Mouse (Mus musculus) subcutaneous adipose tissue, adult 2 months (tissue): Measurements from ENCODE around the gene Galnt9. TPM values are rescaled to one million over a fixed set of nuclear protein-coding genes. Genes with fewer than 3 reads are reported as not detected.

Experiments used
- polyA plus RNA-seq: library from polyadenylated mRNA; depleted of rRNA; stranded (reverse); fragments of >200 nt; gene quantifications from 2 replicates; pipeline ENCODE4 v1.2.3, GENCODE M21; 2012; ENCODE audit warnings: low replicate concordance; rRNA removed

Galnt9 gene
- 0.52 and 0.59 TPM in 2 replicates for polyA plus RNA-seq

GRCm38 (mm10) chr5:110543951-110544690 is at the start of gene Galnt9:
Gene Galnt9 (plus strand): TSS chr5:110544355.

GRCm38 (mm10) chr5:110652719-110653648 is 108.8 kb downstream of the Galnt9 start, which contains the start of the genes Noc4l and Ddx51:
Gene Noc4l (minus strand): TSS chr5:110653417.
Gene Ddx51 (plus strand): TSS chr5:110653451.

Other genes starting within 250 kb of the Galnt9 start
- gene P2rx2, start 201.1 kb upstream of the Galnt9 start, polyA plus RNA-seq: 0.46 and 4.0 TPM in 2 replicates
- gene Lrcol1, start 199.6 kb upstream of the Galnt9 start, polyA plus RNA-seq: 0.18 TPM in 1 of 2 replicates, not detected in the other
- 25.8 and 48.2 TPM in 2 replicates for gene Fbrsl1, start 95.9 kb upstream of the Galnt9 start, polyA plus RNA-seq
- 27.6 and 70.1 TPM in 2 replicates for gene Noc4l, start 109.1 kb downstream of the Galnt9 start, polyA plus RNA-seq
- 12.5 and 32.0 TPM in 2 replicates for gene Ddx51, start 109.1 kb downstream of the Galnt9 start, polyA plus RNA-seq
- gene Ep400, start 226.4 kb downstream of the Galnt9 start, polyA plus RNA-seq: 24.2 and 72.2 TPM in 2 replicates
- 28.3 and 37.5 TPM in 2 replicates for gene Pus1, start 236.3 kb downstream of the Galnt9 start, polyA plus RNA-seq